Mouse (Mus musculus): ENCODE measurements around the gene Cd164l2. TPM values are rescaled to one million over a fixed set of nuclear protein-coding genes. Genes with fewer than 3 reads are reported as not detected.

Gene Cd164l2
- polyA plus RNA-seq, 1 experiment from 2014 or later: 0.70 TPM

DNA sequence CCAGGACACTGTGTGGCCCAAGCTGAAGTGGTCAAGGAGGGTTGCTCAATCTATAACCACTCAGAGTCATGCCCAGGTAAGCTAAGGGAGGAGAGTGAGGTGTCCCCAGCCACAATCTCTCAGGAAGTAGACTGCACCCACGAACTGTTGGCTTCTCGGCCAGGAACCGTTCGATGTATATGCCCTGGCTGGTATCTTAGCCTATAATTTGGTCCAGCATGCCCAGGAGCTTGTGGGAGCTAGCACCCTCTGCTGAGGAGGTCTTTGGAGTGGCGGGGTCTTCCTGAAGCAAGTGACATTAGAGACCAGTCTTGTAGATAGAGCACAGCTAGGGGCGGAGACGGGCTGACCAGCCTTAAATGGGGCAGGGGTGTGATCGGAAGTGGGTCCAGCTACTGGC lies 9.8 kb downstream of the Cd164l2 start:
- Histone ChIP-seq H3K4me2 (no peak overlapping the region), H3K27me3 (replicated peaks; ENCODE audit: control insufficient read depth, insufficient read depth, low read length) (peaks cover 35% of the 10 kb centered on the region), H3K27ac (ENCODE audit: low read depth, low read length) (no peak overlapping the region), H3K4me1 (replicated peaks; ENCODE audit: control insufficient read depth, insufficient read depth, low read length) (0 out of 2 replicates have a peak, but pooled peaks cover 6% of the 10 kb centered on the region), H3K9me3 (ENCODE audit: control insufficient read depth, low read length) (no peaks in the 10 kb centered on the region), H3K36me3 (ENCODE audit: control insufficient read depth, insufficient read depth, low read length) (no peaks in the 10 kb centered on the region), H3K9ac (ENCODE audit: low read depth, low read length) (no peak overlapping the region), H3K4me3 (ENCODE audit: low read depth, low read length) (no peak overlapping the region)
- DNase-seq (ENCODE audit: low spot score) (no peak), ATAC-seq (replicated peaks; ENCODE audit: low FRiP score) (no peak)
- 70% methylated on average over 8 of the region's 8 CpGs for WGBS

DNA sequence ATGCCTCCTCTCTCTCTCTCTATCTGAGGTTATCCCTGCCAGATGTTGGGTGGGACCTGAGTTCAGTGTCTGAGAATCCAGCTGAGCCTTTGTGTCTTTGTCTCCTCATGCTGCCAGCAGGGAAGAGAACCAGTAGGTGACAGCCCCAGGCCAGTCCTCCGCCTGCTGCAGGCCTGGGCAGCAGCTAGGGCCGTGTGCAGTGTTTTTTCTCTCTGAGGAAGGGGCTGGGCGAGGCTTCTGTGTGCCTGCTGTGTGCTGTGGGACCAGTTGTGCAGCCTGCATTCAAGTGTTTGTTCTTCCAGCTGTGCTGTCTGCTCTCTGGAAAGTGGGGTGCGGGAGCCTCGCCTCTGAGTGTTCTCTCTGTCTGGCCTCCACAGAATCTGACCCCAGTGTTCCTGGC lies 11.9 kb downstream of the Cd164l2 start:
- no peak overlapping the region for H3K9ac ChIP-seq (ENCODE audit: low read depth, low read length)
- 64% methylated on average over 5 of the region's 5 CpGs for WGBS
- H3K27me3 ChIP-seq (replicated peaks; ENCODE audit: control insufficient read depth, insufficient read depth, low read length): peaks cover 35% of the 10 kb centered on the region
- ATAC-seq (replicated peaks; ENCODE audit: low FRiP score) (no peak), DNase-seq (ENCODE audit: low spot score) (no peak)
- H3K36me3 ChIP-seq (ENCODE audit: control insufficient read depth, insufficient read depth, low read length): no peaks in the 10 kb centered on the region
- no peak overlapping the region for H3K4me2 ChIP-seq
- no peak overlapping the region for H3K27ac ChIP-seq (ENCODE audit: low read depth, low read length)
- H3K9me3 ChIP-seq (ENCODE audit: control insufficient read depth, low read length): no peaks in the 10 kb centered on the region
- H3K4me3 ChIP-seq (ENCODE audit: low read depth, low read length): no peak overlapping the region
- H3K4me1 ChIP-seq (replicated peaks; ENCODE audit: control insufficient read depth, insufficient read depth, low read length): 0 out of 2 replicates have a peak, but pooled peaks cover 6% of the 10 kb centered on the region

DNA sequence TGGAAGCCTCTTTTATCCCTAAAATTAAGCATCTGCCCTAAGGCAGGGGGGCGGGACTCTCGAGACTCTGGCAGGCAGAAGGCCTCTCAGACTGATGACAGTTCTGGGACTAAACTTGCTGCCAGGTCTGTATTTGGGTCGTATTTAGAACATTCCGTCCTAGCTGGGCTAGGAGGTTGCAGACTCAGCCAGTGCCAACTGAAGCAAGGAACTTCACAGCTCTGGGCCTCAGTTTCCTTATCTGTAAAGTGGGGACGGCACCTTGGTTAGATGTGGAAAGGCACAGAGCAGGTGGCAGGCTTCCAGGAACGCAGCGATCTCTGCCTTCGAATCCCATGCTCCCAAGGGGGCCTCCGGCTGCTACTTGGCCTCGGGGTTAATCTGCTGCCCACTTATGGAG lies 14.1 kb downstream of the Cd164l2 start:
- no peak overlapping the region for H3K27ac ChIP-seq (ENCODE audit: low read depth, low read length)
- ATAC-seq (replicated peaks; ENCODE audit: low FRiP score): no peak
- DNase-seq (ENCODE audit: low spot score): no peak
- no peaks in the 10 kb centered on the region for H3K36me3 ChIP-seq (ENCODE audit: control insufficient read depth, insufficient read depth, low read length)
- no peak overlapping the region for H3K9ac ChIP-seq (ENCODE audit: low read depth, low read length)
- H3K4me2 ChIP-seq: no peak overlapping the region
- H3K4me3 ChIP-seq (ENCODE audit: low read depth, low read length): no peak overlapping the region
- 65% methylated on average over 10 of the region's 10 CpGs for WGBS
- no peaks in the 10 kb centered on the region for H3K9me3 ChIP-seq (ENCODE audit: control insufficient read depth, low read length)
- H3K27me3 ChIP-seq (replicated peaks; ENCODE audit: control insufficient read depth, insufficient read depth, low read length): peaks cover 17% of the 10 kb centered on the region
- H3K4me1 ChIP-seq (replicated peaks; ENCODE audit: control insufficient read depth, insufficient read depth, low read length): 0 out of 2 replicates have a peak, but pooled peaks cover under 1% of the 10 kb centered on the region

DNA sequence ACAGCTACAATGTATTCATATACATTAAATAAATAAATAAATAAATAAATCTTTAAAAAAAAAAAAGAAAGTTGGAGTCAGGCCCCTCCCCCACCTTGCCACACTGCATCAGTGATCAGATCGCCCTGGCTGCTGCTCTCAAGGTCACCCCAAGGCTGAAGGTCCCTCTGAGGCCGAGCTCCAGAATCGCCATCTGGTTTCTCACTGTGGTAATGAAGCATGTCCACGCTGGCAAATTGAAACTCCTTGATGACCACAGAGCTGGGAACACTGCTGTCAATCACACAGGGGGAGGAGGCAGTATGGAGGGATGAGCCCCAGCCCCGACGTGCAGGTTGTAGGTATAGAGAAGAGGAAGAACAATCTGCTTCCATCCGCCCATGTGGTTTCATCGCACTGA lies 15.7 kb downstream of the Cd164l2 start:
- ATAC-seq (replicated peaks; ENCODE audit: low FRiP score) (no peak), DNase-seq (ENCODE audit: low spot score) (no peak)
- no peaks in the 10 kb centered on the region for H3K9me3 ChIP-seq (ENCODE audit: control insufficient read depth, low read length)
- no peaks in the 10 kb centered on the region for H3K36me3 ChIP-seq (ENCODE audit: control insufficient read depth, insufficient read depth, low read length)
- H3K4me2 ChIP-seq: no peak overlapping the region
- WGBS: 60% methylated on average over 8 of the region's 8 CpGs
- H3K4me1 ChIP-seq (replicated peaks; ENCODE audit: control insufficient read depth, insufficient read depth, low read length): no peaks in the 10 kb centered on the region
- no peak overlapping the region for H3K4me3 ChIP-seq (ENCODE audit: low read depth, low read length)
- no peak overlapping the region for H3K27ac ChIP-seq (ENCODE audit: low read depth, low read length)
- no peak overlapping the region for H3K9ac ChIP-seq (ENCODE audit: low read depth, low read length)
- peaks cover 5% of the 10 kb centered on the region; the same call in 1 of the 2 replicates for H3K27me3 ChIP-seq (replicated peaks; ENCODE audit: control insufficient read depth, insufficient read depth, low read length)

DNA sequence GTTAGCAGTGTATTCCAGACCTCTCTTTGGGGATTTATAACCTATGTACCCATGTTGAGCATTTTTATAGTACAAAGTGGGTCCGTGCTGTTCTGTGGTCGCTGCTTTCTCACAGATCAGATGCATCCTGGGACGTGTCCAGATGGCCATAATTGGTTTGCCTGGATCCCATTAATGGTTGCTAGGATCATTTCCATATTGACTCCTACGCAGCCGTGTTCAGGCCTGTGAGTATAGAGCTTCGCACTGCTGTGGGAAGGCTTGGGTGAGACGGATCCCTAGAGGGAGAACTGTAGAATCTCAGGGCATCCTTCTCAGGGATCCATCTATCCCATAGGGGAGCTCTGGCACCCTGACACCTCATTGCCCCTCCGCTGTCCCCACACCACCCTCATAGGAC lies 17.7 kb downstream of the Cd164l2 start:
- Histone ChIP-seq H3K27ac (ENCODE audit: low read depth, low read length) (no peak overlapping the region), H3K4me1 (replicated peaks; ENCODE audit: control insufficient read depth, insufficient read depth, low read length) (no peaks in the 10 kb centered on the region), H3K36me3 (ENCODE audit: control insufficient read depth, insufficient read depth, low read length) (no peaks in the 10 kb centered on the region), H3K27me3 (replicated peaks; ENCODE audit: control insufficient read depth, insufficient read depth, low read length) (0 out of 2 replicates have a peak, but pooled peaks cover 2% of the 10 kb centered on the region), H3K4me2 (no peak overlapping the region), H3K9ac (ENCODE audit: low read depth, low read length) (no peak overlapping the region), H3K9me3 (ENCODE audit: control insufficient read depth, low read length) (no peaks in the 10 kb centered on the region), H3K4me3 (ENCODE audit: low read depth, low read length) (no peak overlapping the region)
- WGBS: 79% methylated on average over 8 of the region's 8 CpGs
- no peak for DNase-seq (ENCODE audit: low spot score)
- no peak for ATAC-seq (replicated peaks; ENCODE audit: low FRiP score)

DNA sequence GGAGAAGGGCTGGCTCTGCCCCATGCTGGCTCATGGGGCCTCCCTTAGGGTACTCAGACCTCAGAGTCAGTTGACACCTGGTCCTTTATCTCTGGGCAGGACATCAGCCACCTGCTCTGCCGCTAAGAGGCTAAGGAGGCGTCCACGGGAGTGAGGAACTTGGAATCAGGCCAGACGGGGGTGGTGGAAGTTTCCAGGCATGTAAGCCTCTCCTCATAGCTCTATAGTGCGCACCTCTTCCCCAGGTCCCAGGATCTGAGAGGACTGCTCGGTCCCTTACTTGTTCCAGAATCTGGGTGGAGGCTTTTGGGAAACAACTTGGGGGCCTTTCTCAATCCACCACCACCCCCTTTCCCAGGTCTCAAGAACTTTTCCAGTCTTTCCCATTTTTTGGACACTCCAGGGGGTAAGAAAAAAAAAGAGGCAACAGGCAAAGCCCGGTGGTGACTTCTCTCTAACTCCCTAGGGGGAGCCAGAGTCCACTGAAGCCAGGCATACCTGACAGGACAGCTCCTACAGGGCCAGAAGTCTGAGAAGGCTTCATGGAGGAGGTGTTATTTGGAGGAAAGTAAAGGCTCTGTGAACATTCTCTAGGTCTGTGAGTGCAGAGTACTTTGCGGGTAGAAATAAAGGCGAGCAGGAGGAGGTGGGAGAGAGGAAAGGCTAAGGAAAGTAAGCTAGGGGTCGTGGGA lies 21.5 kb downstream of the Cd164l2 start:
- Histone ChIP-seq H3K27me3 (replicated peaks; ENCODE audit: control insufficient read depth, insufficient read depth, low read length) (0 out of 2 replicates have a peak, but pooled peaks cover 2% of the 10 kb centered on the region), H3K4me2 (no peak overlapping the region), H3K4me3 (ENCODE audit: low read depth, low read length) (no peak overlapping the region), H3K4me1 (replicated peaks; ENCODE audit: control insufficient read depth, insufficient read depth, low read length) (peaks cover 3% of the 10 kb centered on the region), H3K27ac (ENCODE audit: low read depth, low read length) (no peak overlapping the region), H3K36me3 (ENCODE audit: control insufficient read depth, insufficient read depth, low read length) (no peaks in the 10 kb centered on the region), H3K9me3 (ENCODE audit: control insufficient read depth, low read length) (no peaks in the 10 kb centered on the region), H3K9ac (ENCODE audit: low read depth, low read length) (no peak overlapping the region)
- WGBS: 39% methylated on average over 10 of the region's 10 CpGs
- ATAC-seq (replicated peaks; ENCODE audit: low FRiP score) (no peak), DNase-seq (ENCODE audit: low spot score) (no peak)

DNA sequence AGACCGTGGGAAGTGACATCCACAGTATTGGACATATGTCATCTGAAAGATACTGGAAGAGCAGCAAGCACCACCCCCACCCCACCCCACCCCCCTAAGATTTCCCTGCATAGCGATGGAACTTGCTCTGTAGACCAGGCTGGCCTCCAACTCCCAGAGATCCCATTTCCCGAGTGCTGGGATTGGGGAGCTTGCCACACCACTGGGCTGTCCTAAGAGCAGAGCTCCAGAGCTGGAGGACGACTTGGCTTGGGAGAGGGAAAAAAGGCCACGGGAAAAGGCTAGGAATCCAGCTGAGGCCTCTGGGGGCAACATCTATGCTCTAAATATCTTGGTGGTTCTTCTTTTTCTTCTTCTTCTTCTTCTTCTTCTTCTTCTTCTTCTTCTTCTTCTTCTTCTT lies 22.8 kb downstream of the Cd164l2 start:
- Histone ChIP-seq H3K36me3 (ENCODE audit: control insufficient read depth, insufficient read depth, low read length) (no peaks in the 10 kb centered on the region), H3K27ac (ENCODE audit: low read depth, low read length) (no peak overlapping the region), H3K4me3 (ENCODE audit: low read depth, low read length) (no peak overlapping the region), H3K9me3 (ENCODE audit: control insufficient read depth, low read length) (no peaks in the 10 kb centered on the region), H3K4me1 (replicated peaks; ENCODE audit: control insufficient read depth, insufficient read depth, low read length) (peaks cover 3% of the 10 kb centered on the region), H3K4me2 (no peak overlapping the region), H3K9ac (ENCODE audit: low read depth, low read length) (no peak overlapping the region), H3K27me3 (replicated peaks; ENCODE audit: control insufficient read depth, insufficient read depth, low read length) (0 out of 2 replicates have a peak, but pooled peaks cover 2% of the 10 kb centered on the region)
- DNase-seq (ENCODE audit: low spot score): no peak
- no peak for ATAC-seq (replicated peaks; ENCODE audit: low FRiP score)
- WGBS: 52% methylated on average over 5 of the region's 5 CpGs

DNA sequence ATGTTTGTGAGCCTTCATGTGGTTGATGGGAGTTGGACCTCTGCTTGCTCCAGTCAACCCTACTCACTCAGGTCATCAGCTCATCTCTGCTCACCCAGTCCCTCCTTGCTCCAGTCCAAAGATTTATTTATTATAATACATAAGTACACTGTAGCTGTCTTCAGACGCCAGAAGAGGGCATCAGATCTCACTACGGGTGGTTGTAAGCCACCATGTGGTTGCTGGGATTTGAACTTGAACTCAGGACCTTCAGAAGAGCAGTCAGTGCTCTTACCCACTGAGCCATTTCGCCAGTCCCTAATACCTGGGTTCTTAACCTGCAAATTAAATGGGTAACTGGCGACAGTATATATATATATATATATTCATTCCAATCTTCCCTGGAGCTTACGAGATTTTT lies 23.5 kb downstream of the Cd164l2 start:
- no peak overlapping the region for H3K4me3 ChIP-seq (ENCODE audit: low read depth, low read length)
- H3K9me3 ChIP-seq (ENCODE audit: control insufficient read depth, low read length): no peaks in the 10 kb centered on the region
- DNase-seq (ENCODE audit: low spot score) (no peak), ATAC-seq (replicated peaks; ENCODE audit: low FRiP score) (no peak)
- H3K36me3 ChIP-seq (ENCODE audit: control insufficient read depth, insufficient read depth, low read length): no peaks in the 10 kb centered on the region
- H3K4me2 ChIP-seq: no peak overlapping the region
- 0 out of 2 replicates have a peak, but pooled peaks cover 2% of the 10 kb centered on the region for H3K27me3 ChIP-seq (replicated peaks; ENCODE audit: control insufficient read depth, insufficient read depth, low read length)
- H3K9ac ChIP-seq (ENCODE audit: low read depth, low read length): no peak overlapping the region
- H3K4me1 ChIP-seq (replicated peaks; ENCODE audit: control insufficient read depth, insufficient read depth, low read length): peaks cover 9% of the 10 kb centered on the region
- H3K27ac ChIP-seq (ENCODE audit: low read depth, low read length): no peak overlapping the region
- WGBS: 85% methylated on average over 5 of the region's 5 CpGs

DNA sequence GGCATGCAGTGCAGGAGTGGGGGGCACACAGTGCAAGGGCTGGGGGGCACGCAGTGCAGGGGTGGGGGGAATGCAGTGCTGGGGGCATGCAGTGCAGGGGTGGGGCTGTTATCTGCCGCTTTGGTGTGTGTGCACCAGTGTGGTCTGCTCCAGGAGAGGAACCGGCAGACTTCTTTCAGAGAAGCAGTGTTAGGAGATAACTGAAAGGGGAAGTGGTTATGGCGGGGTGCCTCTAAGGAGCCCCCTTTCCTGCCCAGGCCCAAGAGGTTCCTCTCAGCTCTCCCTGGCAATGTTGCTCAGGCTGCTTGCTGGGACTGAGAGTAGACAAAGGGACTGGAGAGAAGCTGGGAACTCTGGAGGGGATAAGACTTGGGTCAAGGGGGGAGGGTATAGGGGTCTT lies 26.0 kb downstream of the Cd164l2 start:
- ATAC-seq (replicated peaks; ENCODE audit: low FRiP score): 0 out of 2 replicates have a peak, but pooled peaks have one; percentile 10
- H3K4me2 ChIP-seq: no peak overlapping the region
- 31% methylated on average over 4 of the region's 4 CpGs for WGBS

More for the DNA sequence above, 26.0 kb downstream of the Cd164l2 start:
- H3K9me3 ChIP-seq (ENCODE audit: control insufficient read depth, low read length): no peaks in the 10 kb centered on the region
- peak overlapping the region; percentile 43; the same call in 1 of the 2 replicates for H3K27ac ChIP-seq (ENCODE audit: low read depth, low read length)
- no peak for DNase-seq (ENCODE audit: low spot score)
- H3K27me3 ChIP-seq (replicated peaks; ENCODE audit: control insufficient read depth, insufficient read depth, low read length): peaks cover 2% of the 10 kb centered on the region; the same call in 1 of the 2 replicates
- no peak overlapping the region for H3K9ac ChIP-seq (ENCODE audit: low read depth, low read length)
- H3K4me1 ChIP-seq (replicated peaks; ENCODE audit: control insufficient read depth, insufficient read depth, low read length): peaks cover 23% of the 10 kb centered on the region
- H3K36me3 ChIP-seq (ENCODE audit: control insufficient read depth, insufficient read depth, low read length): no peaks in the 10 kb centered on the region
- H3K4me3 ChIP-seq (ENCODE audit: low read depth, low read length): no peak overlapping the region
